Mouse (Mus musculus) thymus, postnatal 4 days (tissue): Measurements from ENCODE around the gene Olfr918.

Source experiments
- DNase-seq: peaks from one replicate; pipeline ENCODE4 v3.0.0; 2021

Gene Olfr918

GRCm38 (mm10) chr9:38674501-38674900, at the start of gene Olfr918:
Gene Olfr918 (minus strand): TSS chr9:38674601.
- DNase-seq = no peak

DNA sequence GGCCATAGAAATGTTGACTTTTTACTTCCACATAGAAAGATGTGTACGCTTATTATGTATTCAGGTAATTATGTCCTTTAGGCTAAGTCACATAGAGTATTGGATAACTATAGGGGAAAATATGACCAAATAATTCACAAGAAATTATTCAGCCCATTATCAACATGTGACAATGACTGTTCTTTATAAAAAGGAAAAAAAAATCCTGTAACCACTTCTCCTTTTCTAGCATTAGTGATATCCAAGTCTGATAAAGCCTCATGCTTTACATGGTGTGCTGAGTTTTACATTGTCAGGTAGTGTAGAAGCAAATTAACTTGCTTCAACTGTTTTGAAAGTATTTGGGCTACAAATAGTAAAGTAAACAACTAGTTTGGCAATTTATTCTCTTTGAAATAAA, 49.6 kb upstream of the Olfr918 start:
- DNase-seq = no peak

DNA sequence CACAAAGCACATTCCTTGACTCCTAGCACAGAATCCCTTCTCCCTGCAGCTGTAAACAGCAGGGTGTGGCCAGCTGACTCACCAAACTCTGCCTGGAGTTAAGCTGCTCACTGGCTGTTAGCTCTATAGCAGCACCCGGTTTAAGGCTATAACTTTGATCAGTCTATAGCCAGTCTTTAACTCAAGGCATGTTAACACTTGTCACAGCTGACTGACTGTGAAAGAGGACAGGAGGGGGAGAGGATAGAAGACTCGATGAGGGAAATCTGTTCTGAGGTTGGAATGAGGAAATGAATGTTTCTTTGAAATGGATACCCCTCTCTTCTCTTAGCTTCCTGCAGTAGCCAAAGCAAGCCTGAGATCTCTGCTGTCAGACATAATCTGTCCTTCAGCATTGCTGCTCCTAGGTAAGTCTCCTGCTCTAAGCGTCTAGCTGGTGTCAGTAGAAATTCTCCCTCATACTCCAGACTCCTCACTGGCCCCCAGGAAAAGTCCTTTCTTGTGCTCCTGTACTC, 44.6 kb upstream of the Olfr918 start:
- DNase-seq = no peak

DNA sequence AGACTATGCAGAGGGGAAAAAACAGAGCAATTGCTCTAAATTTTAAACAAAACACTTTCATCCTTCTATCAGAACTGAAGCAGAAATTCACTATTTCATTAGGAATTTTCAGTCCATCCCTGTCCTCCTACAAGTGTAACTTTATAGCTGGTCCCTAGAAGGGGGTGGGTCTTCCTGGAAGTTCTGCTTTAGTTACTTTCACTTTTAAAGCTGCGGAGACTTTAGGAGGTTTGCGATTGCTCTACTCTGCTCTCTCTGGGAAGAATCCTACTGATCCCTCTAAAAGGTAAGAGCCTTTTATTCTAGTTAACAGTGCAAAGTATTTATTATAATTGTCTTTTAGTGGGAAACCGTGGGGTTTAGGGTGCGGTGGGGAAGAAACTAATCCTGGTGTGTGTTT, 43.7 kb upstream of the Olfr918 start, which contains the start of gene Vwa5a:
Gene Vwa5a, plus strand, starts transcription at position 167 of the 400 bp plus-strand sequence.
- no peak for DNase-seq

- no peak for DNase-seq
These were observed 1.5 kb downstream of the Olfr918 start for GRCm38 (mm10) chr9:38672887-38673286.

- no peak for DNase-seq
These were observed 8.7 kb downstream of the Olfr918 start, which contains the start of gene Olfr917 for GRCm38 (mm10) chr9:38665742-38666141. Gene Olfr917 (minus strand): TSS chr9:38665842.

GRCm38 (mm10) chr9:38659775-38660174, 14.6 kb downstream of the Olfr918 start, which contains the start of gene Olfr916:
Gene Olfr916 (minus strand): TSS chr9:38659875.
- DNase-seq = no peak

GRCm38 (mm10) chr9:38632406-38632805, 42.0 kb downstream of the Olfr918 start:
- no peak for DNase-seq
